Mouse (Mus musculus) myocyte (in vitro differentiated cells): ENCODE results near the gene Celf2.

Experiments used
- CEBPB ChIP-seq: IDR thresholded peaks from 2 replicates; pipeline ENCODE4 v1.6.1; 2011; ENCODE audit warnings: mild to moderate bottlenecking, moderate library complexity; ENCODE audit not compliant: poor library complexity, insufficient read depth, severe bottlenecking
- E2F4 ChIP-seq: IDR thresholded peaks from one replicate; pipeline ENCODE4 v1.6.1; 2011; ENCODE audit warnings: mild to moderate bottlenecking, control low read depth, moderate library complexity; ENCODE audit not compliant: insufficient read depth
- MAX ChIP-seq: IDR thresholded peaks from one replicate; pipeline ENCODE4 v1.6.1; 2011; ENCODE audit warnings: low read depth, mild to moderate bottlenecking, control low read depth
- POLR2A ChIP-seq: IDR thresholded peaks from one replicate; pipeline ENCODE4 v1.6.1; 2011; ENCODE audit warnings: low read depth, mild to moderate bottlenecking, control low read depth, moderate library complexity; ENCODE audit not compliant: insufficient read length
- REST ChIP-seq: IDR thresholded peaks from one replicate; pipeline ENCODE4 v1.6.1; 2011; ENCODE audit warnings: mild to moderate bottlenecking, control low read depth, moderate library complexity; ENCODE audit not compliant: insufficient read depth, insufficient read length
- TCF12 ChIP-seq: IDR thresholded peaks from one replicate; pipeline ENCODE4 v1.6.1; 2011; ENCODE audit warnings: mild to moderate bottlenecking, control low read depth; ENCODE audit not compliant: poor library complexity, insufficient read depth, severe bottlenecking
- TCF3 ChIP-seq: IDR thresholded peaks from one replicate; pipeline ENCODE4 v1.6.1; 2011; ENCODE audit warnings: low read depth, control low read depth; ENCODE audit not compliant: insufficient read length

GRCm38 (mm10) chr2:7069458-7069857, 439.9 kb downstream of the Celf2 start:
- TF ChIP-seq TCF12 (no peak), POLR2A (no peak), CEBPB (no peak), REST (no peak), TCF3 (no peak), E2F4 (no peak), MAX (no peak)
